Mouse (Mus musculus): ENCODE measurements around the gene Bmpr1b. TPM values are rescaled to one million over a fixed set of nuclear protein-coding genes. Genes with fewer than 3 reads are reported as not detected.
A peak's percentile ranks its signal among the peaks of the same experiment; 100 is the strongest.

Gene Bmpr1b
- polyA plus RNA-seq, 2 experiments = 8.8 to 11.7 TPM

- TF ChIP-seq POLR2A (IDR thresholded peaks at IDR 0.05; ENCODE audit: borderline replicate concordance, extremely low read depth, insufficient read depth, insufficient read length) = no peak
- DNase-seq (ENCODE audit: low spot score) = no peak
- no peaks in the 10 kb centered on the region for H3K36me3 ChIP-seq (ENCODE audit: control insufficient read depth, insufficient read depth, low read length)
- 73% methylated on average over 3 of the region's 3 CpGs for WGBS
- no peak for ATAC-seq (ENCODE audit: low FRiP score, low read depth)
- no peak overlapping the region for H3K9ac ChIP-seq (ENCODE audit: low read depth, low read length, severe bottlenecking)
- H3K4me2 ChIP-seq (replicated peaks; ENCODE audit: low read depth, low read length, severe bottlenecking) = no peak overlapping the region
- H3K27me3 ChIP-seq (ENCODE audit: control insufficient read depth, insufficient read depth, low read length) = no peaks in the 10 kb centered on the region
- no peaks in the 10 kb centered on the region for H3K4me1 ChIP-seq (ENCODE audit: control insufficient read depth, insufficient read depth, low read length)
- H3K4me3 ChIP-seq (replicated peaks; ENCODE audit: low read length) = no peak overlapping the region
- H3K9me3 ChIP-seq (ENCODE audit: control insufficient read depth, low read length) = no peaks in the 10 kb centered on the region
- H3K27ac ChIP-seq (replicated peaks; ENCODE audit: low read depth, low read length) = no peak overlapping the region
Observed at GRCm38 (mm10) chr3:141871805-141872204, 297.4 kb downstream of the Bmpr1b start.

- no peaks in the 10 kb centered on the region for H3K9me3 ChIP-seq (ENCODE audit: control insufficient read depth, low read length)
- H3K27ac ChIP-seq (replicated peaks; ENCODE audit: low read depth, low read length) = no peak overlapping the region
- H3K4me2 ChIP-seq (replicated peaks; ENCODE audit: low read depth, low read length, severe bottlenecking) = no peak overlapping the region
- TF ChIP-seq POLR2A (IDR thresholded peaks at IDR 0.05; ENCODE audit: borderline replicate concordance, extremely low read depth, insufficient read depth, insufficient read length) = no peak
- H3K4me3 ChIP-seq (replicated peaks; ENCODE audit: low read length) = no peak overlapping the region
- H3K36me3 ChIP-seq (ENCODE audit: control insufficient read depth, insufficient read depth, low read length) = 0 out of 2 replicates have a peak, but pooled peaks cover 5% of the 10 kb centered on the region
- ATAC-seq (ENCODE audit: low FRiP score, low read depth) = peak; percentile 57; the same call in 1 of the 2 replicates
- H3K9ac ChIP-seq (ENCODE audit: low read depth, low read length, severe bottlenecking) = no peak overlapping the region
- peak; percentile 53 for DNase-seq (ENCODE audit: low spot score)
- WGBS = 22% methylated on average over 13 of the region's 13 CpGs
- H3K4me1 ChIP-seq (ENCODE audit: control insufficient read depth, insufficient read depth, low read length) = no peaks in the 10 kb centered on the region
- H3K27me3 ChIP-seq (ENCODE audit: control insufficient read depth, insufficient read depth, low read length) = no peaks in the 10 kb centered on the region
Observed at GRCm38 (mm10) chr3:141862816-141863461, 306.3 kb downstream of the Bmpr1b start.

- Histone ChIP-seq H3K27me3 (ENCODE audit: control insufficient read depth, insufficient read depth, low read length) (no peaks in the 10 kb centered on the region), H3K4me3 (replicated peaks; ENCODE audit: low read length) (no peak overlapping the region), H3K4me1 (ENCODE audit: control insufficient read depth, insufficient read depth, low read length) (no peaks in the 10 kb centered on the region), H3K36me3 (ENCODE audit: control insufficient read depth, insufficient read depth, low read length) (peaks cover 16% of the 10 kb centered on the region), H3K9me3 (ENCODE audit: control insufficient read depth, low read length) (no peaks in the 10 kb centered on the region), H3K9ac (ENCODE audit: low read depth, low read length, severe bottlenecking) (no peak overlapping the region), H3K27ac (replicated peaks; ENCODE audit: low read depth, low read length) (0 out of 2 replicates have a peak overlapping the region, but pooled peaks have one; percentile 13), H3K4me2 (replicated peaks; ENCODE audit: low read depth, low read length, severe bottlenecking) (no peak overlapping the region)
- DNase-seq (ENCODE audit: low spot score) (peak; percentile 49), ATAC-seq (ENCODE audit: low FRiP score, low read depth) (peak; percentile 80)
- no peak for TF ChIP-seq POLR2A (IDR thresholded peaks at IDR 0.05; ENCODE audit: borderline replicate concordance, extremely low read depth, insufficient read depth, insufficient read length)
- 76% methylated on average over 8 of the region's 8 CpGs for WGBS
Observed at GRCm38 (mm10) chr3:141857123-141857522, 312.1 kb downstream of the Bmpr1b start.

- DNase-seq (ENCODE audit: low spot score) (no peak), ATAC-seq (ENCODE audit: low FRiP score, low read depth) (no peak)
- WGBS = 78% methylated on average over 4 of the region's 4 CpGs
- H3K4me2 ChIP-seq (replicated peaks; ENCODE audit: low read depth, low read length, severe bottlenecking) = no peak overlapping the region
- H3K36me3 ChIP-seq (ENCODE audit: control insufficient read depth, insufficient read depth, low read length) = peaks cover 14% of the 10 kb centered on the region
- no peak overlapping the region for H3K27ac ChIP-seq (replicated peaks; ENCODE audit: low read depth, low read length)
- H3K9me3 ChIP-seq (ENCODE audit: control insufficient read depth, low read length) = no peaks in the 10 kb centered on the region
- H3K27me3 ChIP-seq (ENCODE audit: control insufficient read depth, insufficient read depth, low read length) = no peaks in the 10 kb centered on the region
- no peak overlapping the region for H3K9ac ChIP-seq (ENCODE audit: low read depth, low read length, severe bottlenecking)
- no peak for TF ChIP-seq POLR2A (IDR thresholded peaks at IDR 0.05; ENCODE audit: borderline replicate concordance, extremely low read depth, insufficient read depth, insufficient read length)
- no peak overlapping the region for H3K4me3 ChIP-seq (replicated peaks; ENCODE audit: low read length)
- no peaks in the 10 kb centered on the region for H3K4me1 ChIP-seq (ENCODE audit: control insufficient read depth, insufficient read depth, low read length)
Observed at GRCm38 (mm10) chr3:141854339-141854738, 314.9 kb downstream of the Bmpr1b start.

GRCm38 (mm10) chr3:141850141-141850540 is 319.1 kb downstream of the Bmpr1b start:
- Histone ChIP-seq H3K27ac (replicated peaks; ENCODE audit: low read depth, low read length) (no peak overlapping the region), H3K27me3 (ENCODE audit: control insufficient read depth, insufficient read depth, low read length) (no peaks in the 10 kb centered on the region), H3K4me1 (ENCODE audit: control insufficient read depth, insufficient read depth, low read length) (no peaks in the 10 kb centered on the region), H3K4me3 (replicated peaks; ENCODE audit: low read length) (no peak overlapping the region), H3K9ac (ENCODE audit: low read depth, low read length, severe bottlenecking) (no peak overlapping the region), H3K4me2 (replicated peaks; ENCODE audit: low read depth, low read length, severe bottlenecking) (no peak overlapping the region), H3K9me3 (ENCODE audit: control insufficient read depth, low read length) (no peaks in the 10 kb centered on the region), H3K36me3 (ENCODE audit: control insufficient read depth, insufficient read depth, low read length) (peaks cover 2% of the 10 kb centered on the region)
- no peak for DNase-seq (ENCODE audit: low spot score)
- no peak for TF ChIP-seq POLR2A (IDR thresholded peaks at IDR 0.05; ENCODE audit: borderline replicate concordance, extremely low read depth, insufficient read depth, insufficient read length)
- WGBS = 78% methylated on average over 7 of the region's 7 CpGs
- ATAC-seq (ENCODE audit: low FRiP score, low read depth) = no peak

All from limb, embryonic 14.5 days (tissue).